In the genomic region with DNA sequence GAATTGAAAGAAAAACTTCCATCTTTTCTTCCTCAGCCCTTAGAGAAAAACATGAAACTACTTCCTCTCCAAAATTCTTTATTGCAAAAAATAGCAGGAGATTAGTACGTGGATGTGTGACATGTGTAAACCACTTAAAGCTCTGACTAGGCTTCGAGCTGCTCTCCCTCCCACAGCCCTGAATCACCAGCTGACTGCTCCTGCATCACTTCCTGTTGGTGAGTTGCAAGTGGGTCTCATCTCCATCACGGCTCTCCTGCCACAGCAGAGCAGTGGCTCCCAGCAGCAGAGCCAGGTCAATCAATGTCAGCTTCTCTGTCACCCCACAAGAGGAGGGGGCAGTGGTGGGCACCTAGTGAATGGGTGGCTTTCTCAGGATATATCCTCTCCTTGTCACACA, we compare ENCODE assay signal across 11 mouse cellular contexts.
A peak's percentile ranks its signal among the peaks of the same experiment; 100 is the strongest.
DNase-seq lines count a peak whose midpoint lies in the region.
"Had no signal": no experiment of that assay in that cellular context is flagged by ENCODE, and none has a peak within 500 bp of the region (broad histone marks: within the 10 kb centered on the region; RNA-seq: fewer than 3 reads in every experiment).

No protein-coding gene starts in this region.

- peak; percentile 41 for DNase-seq in layer of hippocampus, adult 9-11 months
- DNase-seq in layer of hippocampus, postnatal 25 days (ENCODE audit: extremely low spot score in 1 of 2, low spot score in 1 of 2), result no peak
- DNase-seq in 3T3-L1 (ENCODE audit: low read depth, low spot score) (peak; percentile 67), A20 (ENCODE audit: low read depth, low spot score) (peak; percentile 7)
- DNase-seq in induced T-regulatory cell, adult 2 months (ENCODE audit: low read depth), result peak; percentile 10
- DNase-seq in heart, adult 18-20 months, result no peak
- no peak for DNase-seq in spleen, postnatal 36 days (ENCODE audit: low spot score in 2 of 2)
- DNase-seq: cerebellum, adult 8-10 months; liver, embryonic 13.5 days; lung, postnatal 4 days; thymus, postnatal 36 days had no signal

Comparison
In these comparisons a context has a peak if more than half of its experiments do, and no peak if none do; other contexts are left out.
1. DNase-seq: peak in layer of hippocampus, adult 9-11 months (single experiment), 3T3-L1 (single experiment), A20 (single experiment) and induced T-regulatory cell, adult 2 months (single experiment); none in layer of hippocampus, postnatal 25 days (0 of 2), heart, adult 18-20 months (0 of 2) and spleen, postnatal 36 days (0 of 2).